Mouse (Mus musculus) cerebellum, adult 2 months (tissue): ENCODE measurements around the gene Akt3.

Source experiments
- CTCF ChIP-seq: fragments of 200-500 bp; IDR thresholded peaks from 2 replicates; pipeline ENCODE4 v1.5.1; 2011; ENCODE audit warnings: low read depth, mild to moderate bottlenecking, control low read depth, low read length, moderate library complexity, borderline replicate concordance; ENCODE audit not compliant: insufficient read depth
- POLR2A ChIP-seq: fragments of 200-500 bp; IDR thresholded peaks from 2 replicates; pipeline ENCODE4 v1.6.1; 2011; ENCODE audit warnings: low read length, control low read depth, borderline replicate concordance; ENCODE audit not compliant: insufficient read depth

DNA sequence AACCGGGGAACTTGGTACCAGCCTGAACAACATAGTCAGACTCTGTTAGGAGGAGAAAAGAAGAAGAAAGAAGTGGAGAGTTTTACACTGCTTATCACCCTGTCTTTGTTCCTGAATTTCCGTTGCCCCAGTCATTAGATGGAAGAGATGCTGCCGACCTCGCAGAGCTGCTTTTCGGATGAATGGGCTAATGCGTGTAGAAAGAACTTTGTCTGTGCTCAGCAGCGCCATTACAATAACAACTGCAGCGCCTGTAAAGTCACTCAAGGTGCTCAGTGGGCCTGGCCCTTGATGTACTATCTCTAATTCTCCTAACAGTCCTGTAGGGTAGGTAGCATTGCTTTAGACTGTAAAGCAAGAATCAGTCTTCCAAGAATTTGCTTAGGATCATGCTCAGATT, 265.5 kb downstream of the Akt3 start:
- TF ChIP-seq CTCF (no peak), POLR2A (no peak)
